Mouse (Mus musculus) bone marrow, adult 2 months (tissue): Measurements from ENCODE around the gene Foxm1.

Source experiments
- CTCF ChIP-seq: fragments of 200-500 bp; IDR thresholded peaks from 2 replicates; pipeline ENCODE4 v1.5.1; 2011; ENCODE audit warnings: low read length, control low read depth; ENCODE audit not compliant: control insufficient read depth, insufficient read depth
- POLR2A ChIP-seq: fragments of 200-500 bp; IDR thresholded peaks from 2 replicates; pipeline ENCODE4 v1.6.1; 2011; ENCODE audit warnings: low read depth, mild to moderate bottlenecking, control low read depth, low read length, borderline replicate concordance; ENCODE audit not compliant: control insufficient read depth

- no peak for TF ChIP-seq CTCF
- TF ChIP-seq POLR2A = no peak
Measured at GRCm38 (mm10) chr6:128337467-128337866, 25.3 kb upstream of the Foxm1 start.
